Mouse (Mus musculus): ENCODE measurements around the gene Gm34653.
"Not testable (repeated sequence)": the region's sequence is repeated elsewhere in the genome, so short reads cannot be mapped to it uniquely, and the experiment has no call there.

The Gm34653 gene

DNA sequence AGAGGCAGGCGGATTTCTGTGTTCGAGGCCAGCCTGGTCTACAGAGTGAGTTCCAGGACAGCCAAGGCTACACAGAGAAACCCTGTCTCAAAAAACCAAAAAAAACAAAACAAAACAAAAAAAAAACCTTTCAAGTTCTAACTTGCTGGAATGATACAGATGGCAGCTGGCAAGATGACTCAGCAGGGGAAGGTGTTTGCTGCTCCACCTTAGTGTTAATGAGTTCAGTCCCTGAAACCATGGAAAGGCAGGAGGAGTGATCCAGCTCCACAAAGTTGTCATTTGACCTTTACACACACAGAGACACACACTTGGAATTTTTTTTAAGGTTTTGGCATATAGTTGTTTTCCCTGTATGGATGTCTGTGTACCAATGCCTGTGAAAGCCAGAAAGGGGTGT lies 16.9 kb upstream of the Gm34653 start:
- DNase-seq (ENCODE audit: low read depth, low spot score), result not testable (repeated sequence)

GRCm38 (mm10) chr2:34818492-34818891 lies 14.3 kb upstream of the Gm34653 start:
- DNase-seq (ENCODE audit: low read depth, low spot score), result no peak

DNA sequence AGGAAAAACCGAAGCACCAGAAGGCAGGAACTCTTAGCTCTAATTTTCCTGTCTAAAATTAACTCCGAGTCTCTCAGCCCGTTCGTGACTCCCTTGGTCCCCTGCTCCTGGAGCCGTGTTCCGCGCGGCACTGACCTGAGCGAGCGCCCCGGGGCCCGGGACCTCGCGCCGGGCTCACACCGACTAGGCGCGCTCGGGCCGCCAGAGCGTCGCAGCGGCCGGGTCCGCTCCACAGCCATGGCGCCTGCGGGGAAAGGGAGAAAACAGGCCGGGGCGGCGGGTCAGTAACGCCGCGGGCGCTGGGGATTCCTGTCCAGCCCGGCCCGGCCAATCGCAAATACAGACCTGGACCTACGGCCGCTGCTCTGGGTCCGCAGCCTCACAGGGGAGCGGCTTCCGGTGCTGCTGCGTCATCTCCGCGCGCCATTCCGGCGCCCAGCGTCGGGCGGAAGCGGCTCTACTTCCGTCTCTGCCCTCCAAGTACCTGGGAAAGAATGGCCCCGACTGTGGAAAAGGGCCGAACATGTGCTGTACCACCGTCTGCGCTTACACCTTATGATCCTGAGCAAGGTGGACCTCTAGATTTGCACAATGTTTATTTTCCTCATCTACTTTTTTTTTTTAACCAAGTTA lies 6.9 kb upstream of the Gm34653 start, which contains the start of gene Fbxw2:
Gene Fbxw2, minus strand, starts transcription at position 485 of the 633 bp plus-strand sequence.
- peak; percentile 92 for DNase-seq (ENCODE audit: low read depth, low spot score)

- peak; percentile 4 for DNase-seq (ENCODE audit: low read depth, low spot score)
These were observed 6.2 kb upstream of the Gm34653 start for GRCm38 (mm10) chr2:34826460-34827231.

DNA sequence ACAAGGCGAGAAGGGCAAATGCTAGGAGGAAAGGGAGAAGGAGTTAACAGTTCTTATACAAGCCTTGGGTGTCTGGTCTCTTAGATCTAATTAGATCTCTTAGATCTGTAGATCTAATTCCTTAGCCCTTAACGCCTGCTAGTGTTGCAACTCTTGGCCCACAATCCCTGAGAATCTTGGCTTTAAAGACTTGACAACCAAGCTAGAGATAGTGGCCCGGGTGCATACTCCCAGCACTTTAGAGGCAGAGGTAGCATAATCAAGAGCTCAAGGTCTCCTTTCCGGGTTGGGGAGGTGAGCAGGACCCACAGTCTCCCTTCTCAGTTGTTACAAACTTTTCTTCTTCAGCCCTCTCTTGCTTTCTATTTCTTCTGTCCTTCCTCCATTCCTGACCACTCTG lies 5.2 kb upstream of the Gm34653 start:
- no peak for DNase-seq (ENCODE audit: low read depth, low spot score)

GRCm38 (mm10) chr2:34828026-34828425 lies 4.8 kb upstream of the Gm34653 start:
- DNase-seq (ENCODE audit: low read depth, low spot score), result no peak

- not testable (repeated sequence) for DNase-seq (ENCODE audit: low read depth, low spot score)
These were observed 2.7 kb upstream of the Gm34653 start for GRCm38 (mm10) chr2:34830066-34830465.

- no peak for DNase-seq (ENCODE audit: low read depth, low spot score)
These were observed 817 bp downstream of the Gm34653 start for GRCm38 (mm10) chr2:34833624-34834023.

- no peak for DNase-seq (ENCODE audit: low read depth, low spot score)
These were observed 2.9 kb downstream of the Gm34653 start for GRCm38 (mm10) chr2:34835669-34836068.

DNA sequence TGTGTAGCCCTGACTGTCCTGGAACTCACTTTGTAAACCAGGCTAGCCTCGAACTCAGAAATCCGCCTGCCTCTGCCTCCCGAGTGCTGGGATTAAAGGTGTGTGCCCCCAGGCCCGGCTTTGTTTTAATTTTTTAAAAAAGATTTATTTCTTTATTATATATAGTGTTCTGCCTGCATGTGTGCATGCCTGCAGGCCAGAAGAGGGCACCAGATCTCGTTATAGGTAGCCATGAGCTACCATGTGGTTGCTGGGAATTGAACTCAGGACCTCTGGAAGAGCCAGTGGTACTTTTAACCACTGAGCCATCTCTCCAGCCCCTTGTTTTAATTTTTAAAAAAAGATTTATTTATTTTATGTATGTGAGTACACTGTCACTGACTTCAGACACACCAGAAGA lies 7.3 kb downstream of the Gm34653 start:
- DNase-seq (ENCODE audit: low read depth, low spot score), result not testable (repeated sequence)

DNA sequence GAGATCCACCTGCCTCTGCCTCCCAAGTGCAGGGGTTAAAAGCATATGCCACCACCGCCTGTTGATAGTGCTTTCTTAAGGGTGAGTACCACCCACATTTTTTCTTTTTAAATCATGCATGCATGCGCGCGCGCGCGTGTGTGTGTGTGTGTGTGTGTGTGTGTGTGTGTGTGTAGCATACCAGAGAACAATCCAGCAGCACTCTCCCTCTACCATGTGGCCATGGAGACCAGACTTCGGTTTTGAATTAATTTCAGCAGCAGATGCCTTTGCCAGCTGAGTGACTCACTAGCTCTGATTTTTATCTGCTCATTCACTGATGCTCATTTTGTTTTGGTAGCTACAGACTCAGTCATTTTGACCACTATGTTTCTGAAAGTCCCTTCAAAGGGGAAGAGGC lies 8.9 kb downstream of the Gm34653 start:
- no peak for DNase-seq (ENCODE audit: low read depth, low spot score)

- DNase-seq (ENCODE audit: low read depth, low spot score), result no peak
These were observed 10.6 kb downstream of the Gm34653 start for GRCm38 (mm10) chr2:34843211-34843939.

GRCm38 (mm10) chr2:34847702-34848101 lies 14.9 kb downstream of the Gm34653 start:
- no peak for DNase-seq (ENCODE audit: low read depth, low spot score)

DNA sequence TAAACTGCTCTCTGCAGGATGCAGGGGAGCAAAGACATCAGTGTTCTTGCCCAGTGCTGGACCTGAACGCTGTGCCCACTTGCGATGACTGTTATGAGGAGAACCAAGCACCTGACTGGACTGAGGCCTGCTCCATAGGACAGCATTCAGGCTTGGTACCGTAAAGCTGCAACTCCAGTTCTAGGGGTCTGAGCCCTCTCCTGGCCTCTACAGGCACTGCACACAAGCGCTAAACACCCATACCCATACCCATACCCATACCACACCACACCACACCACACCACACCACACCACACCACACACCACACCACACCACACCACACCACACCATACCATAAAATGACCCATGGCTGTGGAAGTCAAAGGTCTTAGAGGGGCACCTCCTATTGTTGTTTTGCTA lies 22.5 kb downstream of the Gm34653 start:
- DNase-seq (ENCODE audit: low read depth, low spot score), result no peak

GRCm38 (mm10) chr2:34857728-34858127 lies 24.9 kb downstream of the Gm34653 start:
- no peak for DNase-seq (ENCODE audit: low read depth, low spot score)

GRCm38 (mm10) chr2:34869680-34870079 lies 36.9 kb downstream of the Gm34653 start:
- no peak for DNase-seq (ENCODE audit: low read depth, low spot score)

DNA sequence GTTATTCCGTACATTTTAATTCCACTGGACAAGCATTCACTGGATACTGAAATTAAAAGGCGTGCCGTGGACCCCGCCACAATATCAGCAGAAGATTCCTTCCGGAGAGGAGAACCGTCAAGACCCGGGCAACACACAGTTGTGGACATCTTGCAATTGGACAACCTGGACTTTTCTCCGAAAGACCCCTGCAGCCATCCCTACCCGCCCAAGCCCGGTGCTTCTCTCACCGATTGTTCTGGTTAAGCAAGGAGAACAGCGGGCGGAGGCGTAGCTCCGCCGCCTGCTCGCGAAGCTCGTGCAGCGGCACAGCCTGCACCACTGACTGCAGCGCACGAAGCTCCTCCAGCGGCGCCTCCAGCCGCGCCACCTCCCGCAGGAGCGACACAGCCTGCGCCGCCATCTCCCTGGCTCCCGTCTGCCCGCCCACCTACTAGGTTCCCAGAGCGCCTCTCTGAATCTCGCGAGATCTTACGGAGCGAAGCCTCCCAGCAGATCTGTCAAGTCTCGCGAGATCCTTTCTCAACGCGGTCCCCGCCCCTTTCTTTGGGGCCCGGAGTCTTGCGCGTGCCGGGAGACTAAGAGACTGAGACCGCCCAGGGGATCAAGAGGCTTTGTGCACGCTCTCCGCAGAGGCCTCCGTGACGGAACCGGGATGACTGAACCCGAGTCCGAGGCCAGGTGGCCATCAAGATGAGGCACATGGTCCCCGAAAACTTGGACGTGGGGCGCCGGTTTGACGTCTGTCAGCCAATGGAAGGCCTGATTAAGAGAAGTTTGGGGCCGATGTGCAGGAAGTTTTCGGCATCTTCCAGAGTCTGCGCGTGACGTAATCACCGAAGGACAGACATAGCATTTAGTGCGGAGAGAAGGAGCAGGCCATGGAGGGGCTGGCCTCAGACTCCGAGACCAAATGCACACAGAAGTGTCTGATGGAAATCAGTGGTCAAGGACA lies 38.0 kb downstream of the Gm34653 start:
- peak; percentile 99 for DNase-seq (ENCODE audit: low read depth, low spot score)

DNA sequence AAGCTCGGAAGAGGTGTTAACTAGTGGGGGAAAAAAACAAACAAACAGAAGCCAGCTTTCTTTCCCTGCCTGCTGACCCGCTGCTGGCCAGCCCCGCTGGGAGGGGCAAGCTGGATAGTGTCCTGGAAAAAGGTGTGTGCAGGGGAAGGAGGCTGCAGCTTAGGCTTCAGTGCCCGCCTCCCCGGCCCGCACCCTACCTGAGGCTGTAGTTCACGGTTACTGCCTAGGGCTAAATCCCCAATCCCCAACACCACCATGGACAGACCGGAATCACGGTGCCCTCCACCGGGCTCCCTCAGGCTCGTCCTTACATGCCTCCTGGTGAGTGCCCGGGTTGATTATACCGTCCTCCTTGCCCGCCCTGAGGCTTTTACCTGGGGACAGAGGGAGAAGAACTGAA lies 41.5 kb downstream of the Gm34653 start, which contains the start of gene Cutal:
Gene Cutal, plus strand, starts transcription at position 126 of the 400 bp plus-strand sequence.
- no peak for DNase-seq (ENCODE audit: low read depth, low spot score)

GRCm38 (mm10) chr2:34874816-34875345 lies 42.1 kb downstream of the Gm34653 start, which contains the start of gene Psmd5:
Gene Psmd5, minus strand, starts transcription at chr2:34874968.
- no peak for DNase-seq (ENCODE audit: low read depth, low spot score)

- DNase-seq (ENCODE audit: low read depth, low spot score), result no peak
These were observed 47.2 kb downstream of the Gm34653 start for GRCm38 (mm10) chr2:34880054-34880453.

DNA sequence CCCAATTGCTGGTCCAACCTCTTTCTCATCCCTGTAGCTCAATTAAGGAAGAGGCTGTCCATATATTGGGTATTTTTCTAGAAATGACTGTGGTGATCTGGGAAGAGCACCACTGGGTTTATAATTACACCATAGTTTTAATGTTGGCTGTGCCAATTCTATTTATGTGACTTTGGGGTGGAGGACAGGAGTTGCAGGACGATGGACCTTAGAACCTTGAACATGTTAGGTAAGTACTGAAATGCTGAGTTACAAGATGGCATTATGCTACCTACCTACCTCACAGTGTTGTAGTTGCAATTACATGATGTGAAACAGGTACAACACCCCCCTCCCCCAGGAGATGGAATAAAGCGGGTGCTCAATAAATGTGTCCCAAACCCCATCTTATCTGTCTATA lies 50.0 kb downstream of the Gm34653 start:
- DNase-seq (ENCODE audit: low read depth, low spot score), result no peak
